Mouse (Mus musculus): ENCODE results near the gene Slc26a5. TPM values are rescaled to one million over a fixed set of nuclear protein-coding genes. Genes with fewer than 3 reads are reported as not detected.
A peak's percentile ranks its signal among the peaks of the same experiment; 100 is the strongest.

The Slc26a5 gene
- total and polyA plus RNA-seq, 3 experiments, result not detected

GRCm38 (mm10) chr5:21784161-21785052 lies 81.0 kb downstream of the Slc26a5 start (continued):
- no peak for TF ChIP-seq PAX5 (IDR thresholded peaks at IDR 0.05; ENCODE audit: low read length)
- TF ChIP-seq SIN3A (IDR thresholded peaks at IDR 0.05; ENCODE audit: low read length), result peak; percentile 70; the same call in 1 of the 2 replicates
- no peak for TF ChIP-seq KAT2A (IDR thresholded peaks at IDR 0.05; ENCODE audit: insufficient replicate concordance, low read length)
- no peak for TF ChIP-seq TBP (conservative IDR thresholded peaks at IDR 0.05; ENCODE audit: low read depth, low read length)

- in situ Hi-C loops (cut with MboI; ENCODE audit: low pct_ligation_motif_present, low pct_unique_long_range_greater_than_20kb, low sequenced_read_pairs), result no loop called here
- dilution Hi-C loops (cut with MboI; ENCODE audit: extremely low pct_ligation_motif_present, extremely low pct_unique_long_range_greater_than_20kb, low sequenced_read_pairs), result no loop called here
- Histone ChIP-seq H3K79me2 (replicated peaks; ENCODE audit: control insufficient read depth, extremely low read depth, insufficient read depth, poor library complexity, severe bottlenecking) (peaks cover 12% of the 10 kb centered on the region; the same call in 1 of the 2 replicates), H3K4me2 (ENCODE audit: insufficient read depth, low read depth, poor library complexity, severe bottlenecking) (no peak overlapping the region), H3K9me3 (replicated peaks; ENCODE audit: low read length) (no peaks in the 10 kb centered on the region), H3K4me1 (ENCODE audit: control insufficient read depth in 1 of 2, insufficient read depth in 2 of 2) (no peaks in the 10 kb centered on the region), H3K27ac (ENCODE audit: insufficient read depth, low read depth) (no peak overlapping the region), H3K36me3 (replicated peaks in 1 of 2; ENCODE audit: control insufficient read depth in 1 of 2, insufficient read depth in 1 of 2, low read length in 1 of 2) (peaks cover 64 to 77% of the 10 kb centered on the region in 2 experiments), H3K4me3 (replicated peaks in 1 of 3; ENCODE audit: low read depth in 2 of 3, low read length in 2 of 3, poor library complexity in 1 of 3) (no peak overlapping the region), H3K9ac (ENCODE audit: insufficient read depth, low read depth) (no peak overlapping the region), H3K27me3 (replicated peaks) (no peaks in the 10 kb centered on the region)
- TF ChIP-seq IRF4 (IDR thresholded peaks at IDR 0.05; ENCODE audit: low read depth, low read length), result no peak
- no peak for TF ChIP-seq ELF1 (IDR thresholded peaks at IDR 0.05; ENCODE audit: low read depth, low read length)
- no peak for TF ChIP-seq UBTF (IDR thresholded peaks at IDR 0.05; ENCODE audit: low read depth, low read length)
- no peak for TF ChIP-seq POLR2A (IDR thresholded peaks at IDR 0.05; ENCODE audit: low read depth, low read length)
- no peak for TF ChIP-seq TCF12 (IDR thresholded peaks at IDR 0.05; ENCODE audit: low read depth, low read length)
- TF ChIP-seq ETS1 (conservative IDR thresholded peaks at IDR 0.05; ENCODE audit: low read depth, low read length), result no peak
- no peak for TF ChIP-seq CHD2 (IDR thresholded peaks at IDR 0.05; ENCODE audit: low read length)
- no peak for TF ChIP-seq ZKSCAN1 (IDR thresholded peaks at IDR 0.05; ENCODE audit: borderline replicate concordance, low read depth, low read length)
- TF ChIP-seq CHD1 (IDR thresholded peaks at IDR 0.05; ENCODE audit: low read depth, low read length), result no peak
- no peak for TF ChIP-seq RAD21 (IDR thresholded peaks at IDR 0.05; ENCODE audit: low read depth, low read length)
- TF ChIP-seq ZNF384 (IDR thresholded peaks at IDR 0.05; ENCODE audit: low read depth, low read length), result no peak
- TF ChIP-seq JUND (conservative IDR thresholded peaks at IDR 0.05; ENCODE audit: low read depth, low read length), result no peak
- TF ChIP-seq KAT2A (IDR thresholded peaks at IDR 0.05; ENCODE audit: insufficient replicate concordance, low read length), result no peak
- no peak for TF ChIP-seq USF1 (IDR thresholded peaks at IDR 0.05; ENCODE audit: low read depth, low read length)
- no peak for TF ChIP-seq MXI1 (IDR thresholded peaks at IDR 0.05; ENCODE audit: low read depth, low read length)
- no peak for DNase-seq (ENCODE audit: extremely low read depth)
These were observed 88.9 kb downstream of the Slc26a5 start for GRCm38 (mm10) chr5:21776491-21776890.
